Mouse (Mus musculus): ENCODE results near the gene Pdia6. TPM values are rescaled to one million over a fixed set of nuclear protein-coding genes. Genes with fewer than 3 reads are reported as not detected.

Pdia6 gene
- 100 to 1,000 TPM; 146 to 153 TPM for total RNA-seq (2021)
- long read RNA-seq, transcript Pdia6-201 (13 exons, 2,175 nt), result major isoform, 206 of 227 reads
- long read RNA-seq, partial matches to known transcripts, result 10 of 227 reads
- long read RNA-seq, other reads (novel, unspliced or antisense), result 11 of 227 reads

- DNase-seq (ENCODE audit: low spot score in 2 of 2), result peak; percentile 88 to 95
Observed at GRCm38 (mm10) chr12:17265971-17266672, at the start of gene Pdia6. Gene Pdia6 (plus strand): TSS chr12:17266545.

DNA sequence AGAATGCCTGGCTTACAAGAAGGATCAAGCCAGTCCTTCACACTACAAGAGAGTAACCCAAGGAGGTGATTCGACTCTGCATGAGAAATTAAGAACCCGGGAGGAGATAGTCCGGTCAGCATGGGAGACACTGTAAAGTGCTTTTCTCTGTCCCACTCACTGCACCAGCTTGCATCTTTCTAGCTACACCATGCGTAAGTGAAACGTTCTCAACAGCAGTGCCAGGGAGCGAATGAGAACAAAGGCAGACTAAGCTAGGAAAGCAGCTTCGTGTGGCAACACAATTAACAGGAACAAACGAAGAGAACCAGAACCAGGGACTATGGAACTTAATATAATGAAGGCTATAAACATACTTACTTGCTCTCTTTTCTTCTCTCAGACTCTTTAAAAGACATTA lies 48.0 kb upstream of the Pdia6 start:
- DNase-seq (ENCODE audit: low spot score in 2 of 2), result peak in 1 of 2 experiments; percentile 38

DNA sequence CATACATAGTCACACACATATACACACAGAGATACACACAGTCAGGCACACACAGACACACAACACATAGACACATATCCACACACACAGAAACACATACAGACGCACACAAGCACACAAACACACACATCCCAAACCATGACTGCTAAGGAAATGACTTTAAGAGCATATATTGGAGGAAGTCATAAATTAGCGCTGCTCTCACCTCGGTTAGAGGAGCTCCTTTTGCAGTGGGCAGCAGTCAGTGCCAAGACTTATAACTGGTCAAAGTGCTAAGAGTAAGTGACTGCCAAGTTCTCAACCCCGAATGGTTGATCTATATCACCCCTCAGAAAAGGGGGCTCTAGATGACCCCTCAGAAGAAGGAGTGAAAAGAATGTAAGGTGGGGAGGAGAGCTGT lies 47.2 kb upstream of the Pdia6 start:
- no peak for DNase-seq (ENCODE audit: low spot score in 2 of 2)

DNA sequence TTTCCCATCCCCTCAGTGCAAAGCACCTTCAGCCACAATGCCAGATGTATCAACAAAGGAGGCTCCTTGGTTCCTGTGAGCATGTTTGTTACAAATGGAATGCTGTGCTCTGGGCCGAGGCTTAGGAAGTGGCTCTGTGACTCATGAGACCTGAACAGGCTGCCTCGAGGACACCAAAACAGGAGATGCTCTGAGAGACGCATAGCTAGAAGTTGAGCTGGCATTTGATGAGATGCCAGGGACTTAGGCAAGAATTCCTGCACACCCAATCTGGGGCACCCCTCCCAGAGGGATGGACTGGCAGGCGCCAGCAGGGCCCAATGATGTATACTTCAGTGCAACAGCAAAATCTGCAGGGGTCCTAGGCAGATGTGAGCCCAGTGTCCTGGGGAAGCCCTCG lies 45.7 kb upstream of the Pdia6 start:
- DNase-seq (ENCODE audit: low spot score in 2 of 2), result no peak

- DNase-seq (ENCODE audit: low spot score in 2 of 2), result no peak
Observed at GRCm38 (mm10) chr12:17221891-17222428, 44.4 kb upstream of the Pdia6 start.

GRCm38 (mm10) chr12:17223050-17223449 lies 43.3 kb upstream of the Pdia6 start:
- DNase-seq (ENCODE audit: low spot score in 2 of 2), result no peak

DNA sequence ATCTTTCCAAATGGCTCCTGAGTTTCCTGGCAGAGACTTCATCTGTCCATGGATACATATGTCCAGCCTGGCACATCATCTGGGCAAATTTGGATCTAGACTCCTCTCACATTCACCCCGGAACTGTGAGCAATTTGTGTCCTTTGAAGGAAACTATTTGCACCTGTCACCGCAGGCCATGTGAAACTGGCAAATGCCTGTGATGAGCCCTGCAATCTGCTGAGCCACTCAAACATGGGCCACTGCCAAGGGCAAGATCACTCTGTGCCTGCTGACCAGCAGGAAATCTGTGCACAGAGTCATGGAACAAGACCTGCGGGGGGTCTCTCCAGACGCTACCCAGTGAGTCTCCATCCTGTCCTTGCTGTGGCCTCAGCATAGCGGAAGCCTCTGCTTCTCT lies 41.3 kb upstream of the Pdia6 start:
- DNase-seq (ENCODE audit: low spot score in 2 of 2), result no peak

DNA sequence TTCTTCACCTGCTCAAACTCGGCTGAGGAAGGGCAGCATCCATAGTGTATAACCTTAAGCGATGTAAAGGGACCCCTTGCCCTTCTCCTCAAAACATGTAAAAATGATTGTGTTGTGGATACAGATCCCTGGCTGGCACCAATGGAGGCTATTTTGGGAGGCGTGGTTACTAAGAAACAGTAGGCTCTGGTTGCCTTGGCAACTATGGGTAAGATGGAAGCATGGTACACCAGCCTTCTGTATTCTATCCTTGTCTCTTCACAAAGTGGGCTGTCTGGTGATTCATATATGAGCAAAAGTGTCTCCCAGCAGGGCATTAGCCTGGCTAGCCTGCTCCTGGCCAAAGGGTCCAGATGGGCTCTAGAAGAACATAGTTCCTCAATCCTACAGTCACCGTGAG lies 38.4 kb upstream of the Pdia6 start:
- peak; percentile 61 to 86 for DNase-seq (ENCODE audit: low spot score in 2 of 2)

DNA sequence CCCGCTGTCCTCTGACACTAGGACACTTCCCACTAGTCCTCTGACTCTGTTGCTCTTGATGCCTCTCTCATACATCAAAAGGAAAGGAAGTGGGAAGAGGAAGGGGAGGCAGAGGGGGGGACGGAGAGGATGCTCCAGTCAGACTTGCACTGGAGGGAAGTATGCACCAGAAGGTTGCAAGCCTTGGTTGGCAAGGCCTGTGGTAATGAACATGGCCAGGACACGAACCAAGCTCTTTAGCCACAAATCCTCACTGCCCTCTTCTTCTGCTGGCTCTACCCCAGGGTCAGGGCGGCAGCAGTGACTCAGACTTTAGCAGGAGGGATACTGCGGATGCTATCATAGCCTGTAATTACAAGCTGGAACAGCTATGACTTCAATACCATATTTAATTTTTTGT lies 35.8 kb upstream of the Pdia6 start:
- no peak for DNase-seq (ENCODE audit: low spot score in 2 of 2)

DNA sequence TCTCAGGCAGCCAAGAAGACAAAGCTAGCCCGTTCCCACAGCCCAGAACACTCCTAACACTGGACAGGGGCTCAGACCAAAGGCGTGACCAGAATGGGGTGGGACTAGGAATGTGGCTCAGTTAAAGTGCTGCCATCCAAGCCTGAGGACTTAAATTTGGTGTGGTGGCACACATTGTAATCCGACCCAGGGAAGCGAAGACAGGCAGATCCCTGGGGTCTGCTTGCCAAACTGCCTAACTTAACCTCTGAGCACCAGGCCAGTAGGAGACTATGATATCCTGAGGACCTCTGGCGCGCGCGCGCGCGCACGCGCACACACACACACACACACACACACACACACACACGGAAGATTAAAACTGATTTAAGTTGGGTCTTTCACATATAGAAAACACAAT lies 34.8 kb upstream of the Pdia6 start:
- no peak for DNase-seq (ENCODE audit: low spot score in 2 of 2)

GRCm38 (mm10) chr12:17235535-17236313 lies 30.6 kb upstream of the Pdia6 start:
- no peak for DNase-seq (ENCODE audit: low spot score in 2 of 2)

DNA sequence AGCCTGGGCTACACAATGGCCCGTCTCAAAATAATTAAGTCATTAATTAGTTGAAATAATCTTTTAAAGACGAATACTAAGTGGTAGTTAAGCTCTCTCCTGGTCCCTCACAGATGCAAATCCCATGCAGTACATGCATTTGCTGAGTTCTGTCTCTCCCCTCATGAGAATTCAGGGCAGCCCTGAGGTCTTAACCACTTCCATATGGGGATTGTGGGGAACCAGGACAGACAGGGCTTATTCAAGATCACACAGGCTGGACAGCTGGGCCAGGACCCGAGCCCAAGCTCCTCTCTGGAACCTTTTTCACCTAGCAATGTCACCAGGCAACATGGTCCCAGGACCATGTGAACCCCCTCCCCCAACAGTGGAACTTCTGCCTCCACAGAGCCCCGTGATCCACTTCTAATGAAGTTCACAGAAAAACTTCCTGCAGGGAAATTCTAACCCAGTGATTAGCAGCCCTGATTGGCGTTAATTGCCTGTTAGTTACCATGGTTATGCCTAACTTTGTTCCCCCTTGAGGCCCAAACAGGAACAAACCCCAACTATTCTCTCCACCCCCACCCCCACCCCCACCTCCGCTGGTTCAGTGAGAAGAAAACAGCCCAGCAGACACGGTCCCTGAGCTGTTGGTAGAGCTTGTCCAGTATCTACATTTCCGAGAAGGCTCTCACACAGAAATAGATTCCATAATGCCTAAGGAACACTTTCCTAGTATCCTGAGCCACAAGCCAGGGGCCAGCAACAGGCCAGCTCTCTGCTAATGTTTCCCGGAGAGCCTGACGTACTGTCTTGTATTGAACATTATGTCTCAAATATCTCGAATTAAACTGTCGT lies 27.5 kb upstream of the Pdia6 start:
- no peak for DNase-seq (ENCODE audit: low spot score in 2 of 2)

GRCm38 (mm10) chr12:17239428-17239688 lies 27.0 kb upstream of the Pdia6 start:
- no peak for DNase-seq (ENCODE audit: low spot score in 2 of 2)

- DNase-seq (ENCODE audit: low spot score in 2 of 2), result no peak
Observed at GRCm38 (mm10) chr12:17241016-17241415, 25.3 kb upstream of the Pdia6 start.

DNA sequence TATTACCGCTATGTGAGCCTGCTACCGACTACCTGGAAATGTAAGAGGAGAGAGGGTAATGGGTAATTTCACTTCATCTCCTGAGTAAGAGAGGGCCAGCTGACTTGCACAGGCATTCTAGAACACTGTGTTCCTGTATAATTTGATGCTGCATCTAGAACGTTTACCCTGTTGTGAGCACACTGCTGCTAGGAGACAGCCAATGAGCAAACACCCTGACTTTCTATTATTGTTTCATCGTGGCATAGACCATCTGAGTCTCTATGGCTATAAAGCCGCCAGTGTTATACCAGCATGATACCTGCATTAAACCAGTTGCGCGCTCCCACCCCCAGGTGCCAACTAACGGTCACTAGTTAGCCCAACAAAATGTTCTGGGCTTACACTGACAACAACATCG lies 24.7 kb upstream of the Pdia6 start:
- peak; percentile 50 to 79 for DNase-seq (ENCODE audit: low spot score in 2 of 2)

DNA sequence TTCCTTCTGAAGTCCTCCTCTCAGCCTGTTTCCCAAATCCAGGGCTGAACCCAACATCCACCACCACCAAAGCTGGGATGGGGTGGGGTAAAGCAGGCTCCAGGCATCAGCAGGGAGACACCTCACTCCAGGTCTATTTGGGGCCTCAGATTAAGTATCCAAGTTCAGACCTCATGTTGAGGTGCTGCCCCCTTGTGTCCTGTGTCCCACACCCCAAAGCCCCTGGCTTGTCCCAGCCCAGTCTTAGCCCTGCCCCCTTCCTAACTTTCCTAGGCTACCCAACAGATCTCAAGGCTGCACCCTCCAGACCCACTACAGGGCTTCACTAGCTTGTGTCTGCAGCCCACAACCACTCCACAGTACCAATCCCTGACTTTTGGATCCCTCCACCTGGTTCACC lies 24.3 kb upstream of the Pdia6 start:
- DNase-seq (ENCODE audit: low spot score in 2 of 2), result no peak

GRCm38 (mm10) chr12:17250962-17251361 lies 15.4 kb upstream of the Pdia6 start:
- no peak for DNase-seq (ENCODE audit: low spot score in 2 of 2)

GRCm38 (mm10) chr12:17253069-17253468 lies 13.3 kb upstream of the Pdia6 start:
- DNase-seq (ENCODE audit: low spot score in 2 of 2), result peak; percentile 57 to 76

- no peak for DNase-seq (ENCODE audit: low spot score in 2 of 2)
Observed at GRCm38 (mm10) chr12:17255602-17256001, 10.7 kb upstream of the Pdia6 start.

DNA sequence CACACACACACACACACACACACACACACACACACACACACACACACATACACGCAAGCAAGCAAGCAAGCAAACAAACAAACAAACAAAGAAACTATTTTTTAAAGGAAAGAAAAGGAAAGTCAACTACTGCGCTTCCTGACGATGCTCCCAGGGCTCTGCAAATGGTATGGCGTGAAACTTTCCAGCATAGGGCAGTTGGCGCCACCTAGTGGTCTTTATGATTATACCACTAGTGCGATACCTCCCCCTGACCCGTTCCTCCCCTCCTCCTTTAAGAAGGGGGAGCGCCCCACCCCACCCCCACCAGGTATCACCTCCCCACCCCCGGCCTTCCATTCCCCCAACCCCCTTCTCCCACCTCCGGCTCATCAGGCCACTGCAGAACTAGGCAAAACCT lies 9.4 kb upstream of the Pdia6 start:
- DNase-seq (ENCODE audit: low spot score in 2 of 2), result peak in 1 of 2 experiments; percentile 87

- no peak for DNase-seq (ENCODE audit: low spot score in 2 of 2)
Observed at GRCm38 (mm10) chr12:17258431-17258830, 7.9 kb upstream of the Pdia6 start.

DNA sequence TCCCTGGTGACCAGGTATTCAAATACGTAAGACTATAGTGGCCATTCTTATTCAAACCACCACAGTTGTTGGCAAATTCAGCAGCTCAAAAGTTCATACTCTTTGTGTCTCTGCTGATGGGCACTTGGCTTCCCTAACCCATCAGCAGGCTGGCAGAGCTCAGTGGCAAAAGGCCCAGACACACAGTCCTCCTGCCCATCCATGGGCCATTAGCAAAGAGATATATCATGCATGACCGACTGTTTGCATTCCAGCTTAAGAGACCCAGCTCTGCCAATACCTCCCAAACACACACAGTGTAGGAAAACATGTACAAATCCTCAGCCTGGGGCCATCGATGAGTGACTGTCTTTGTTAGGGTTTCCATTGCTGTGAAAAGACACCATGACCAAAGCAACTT lies 5.3 kb upstream of the Pdia6 start:
- no peak for DNase-seq (ENCODE audit: low spot score in 2 of 2)

Data from layer of hippocampus, adult 18-20 months (tissue).